Mouse (Mus musculus) c-Kit-negative CD71-positive TER-119-positive erythroid progenitor cells, embryonic 14.5 days (primary cell): ENCODE measurements at regions not wholly inside any gene's neighbourhood (a gene's known extent, or its start where the extent isn't known, plus 50 kb on each side); places are given as distances from the start of the nearest gene placed in this dataset.

Experiments
- DNase-seq: peaks from one replicate; pipeline ENCODE4 v3.0.0-alpha.2; 2013; ENCODE audit warnings: low read depth, low spot score

- DNase-seq, result no peak
Observed at GRCm38 (mm10) chr12:25784401-25784800, 630.7 kb downstream of the Rnf144a start.

GRCm38 (mm10) chr12:25782972-25783717, 631.9 kb downstream of the Rnf144a start:
- DNase-seq, result no peak

- no peak for DNase-seq
Observed at GRCm38 (mm10) chr12:25771856-25772255, 643.2 kb downstream of the Rnf144a start.

- no peak for DNase-seq
Observed at GRCm38 (mm10) chr12:25768644-25769043, 646.4 kb downstream of the Rnf144a start.

GRCm38 (mm10) chr12:25763061-25763460, 652.0 kb downstream of the Rnf144a start:
- DNase-seq, result no peak

- no peak for DNase-seq
Observed at GRCm38 (mm10) chr12:25757014-25757413, 658.0 kb downstream of the Rnf144a start.

- DNase-seq, result no peak
Observed at GRCm38 (mm10) chr12:25733801-25734200, 636.9 kb upstream of the Id2 start.

- DNase-seq, result no peak
Observed at GRCm38 (mm10) chr12:25725774-25726173, 628.8 kb upstream of the Id2 start.

GRCm38 (mm10) chr12:25711186-25711585, 614.2 kb upstream of the Id2 start:
- DNase-seq, result no peak

GRCm38 (mm10) chr12:25703023-25703400, 606.1 kb upstream of the Id2 start:
- no peak for DNase-seq

- no peak for DNase-seq
Observed at GRCm38 (mm10) chr12:25702176-25703022, 605.5 kb upstream of the Id2 start.

- no peak for DNase-seq
Observed at GRCm38 (mm10) chr12:25687063-25687462, 590.1 kb upstream of the Id2 start.

- no peak for DNase-seq
Observed at GRCm38 (mm10) chr12:25676631-25677030, 579.7 kb upstream of the Id2 start.

- DNase-seq, result no peak
Observed at GRCm38 (mm10) chr12:25668336-25668735, 571.4 kb upstream of the Id2 start.

- DNase-seq, result no peak
Observed at GRCm38 (mm10) chr12:25654456-25654855, 557.5 kb upstream of the Id2 start.

GRCm38 (mm10) chr12:25650237-25650636, 553.3 kb upstream of the Id2 start:
- DNase-seq, result no peak

GRCm38 (mm10) chr12:25628081-25628480, 531.1 kb upstream of the Id2 start:
- no peak for DNase-seq

- DNase-seq, result no peak
Observed at GRCm38 (mm10) chr12:25625858-25626257, 528.9 kb upstream of the Id2 start.

GRCm38 (mm10) chr12:25623449-25623848, 526.5 kb upstream of the Id2 start:
- DNase-seq, result no peak

GRCm38 (mm10) chr12:25621142-25621541, 524.2 kb upstream of the Id2 start:
- no peak for DNase-seq

GRCm38 (mm10) chr12:25617521-25617920, 520.6 kb upstream of the Id2 start:
- no peak for DNase-seq

- no peak for DNase-seq
Observed at GRCm38 (mm10) chr12:25615377-25615776, 518.4 kb upstream of the Id2 start.

- DNase-seq, result no peak
Observed at GRCm38 (mm10) chr12:25613473-25613872, 516.5 kb upstream of the Id2 start.
